Mouse (Mus musculus) gastrocnemius, postnatal 36 days (tissue): ENCODE measurements around the gene Ntn3. TPM values are rescaled to one million over a fixed set of nuclear protein-coding genes. Genes with fewer than 3 reads are reported as not detected.

Source experiments
- DNase-seq, 2 experiments: peaks; one replicate each; pipeline ENCODE4 v3.0.0; 2022
- intact Hi-C: fragments of 180-260 bp; cut with DNase I; formaldehyde crosslinking; loops from one replicate; pipeline ENCODE4 v1.15.1; 2025
- long read RNA-seq, 2 experiments: library from polyadenylated mRNA; stranded (forward); transcript quantifications; one replicate each; pipeline ENCODE4 v2.0.0; 2021
- total RNA-seq, 2 experiments: library from RNA; stranded (reverse); gene quantifications; 2 replicates each; pipeline ENCODE4 v1.2.3; 2021

The Ntn3 gene
- under 1 TPM; 0.33 to 0.35 TPM for total RNA-seq
- long read RNA-seq, experiment 1: 0 reads
- long read RNA-seq, experiment 2, full-length matches to known transcripts: 1 of 1 reads
- long read RNA-seq, experiment 2, partial matches to known transcripts: 0 of 1 reads
- long read RNA-seq, experiment 2, other reads (novel, unspliced or antisense): 0 of 1 reads

DNA sequence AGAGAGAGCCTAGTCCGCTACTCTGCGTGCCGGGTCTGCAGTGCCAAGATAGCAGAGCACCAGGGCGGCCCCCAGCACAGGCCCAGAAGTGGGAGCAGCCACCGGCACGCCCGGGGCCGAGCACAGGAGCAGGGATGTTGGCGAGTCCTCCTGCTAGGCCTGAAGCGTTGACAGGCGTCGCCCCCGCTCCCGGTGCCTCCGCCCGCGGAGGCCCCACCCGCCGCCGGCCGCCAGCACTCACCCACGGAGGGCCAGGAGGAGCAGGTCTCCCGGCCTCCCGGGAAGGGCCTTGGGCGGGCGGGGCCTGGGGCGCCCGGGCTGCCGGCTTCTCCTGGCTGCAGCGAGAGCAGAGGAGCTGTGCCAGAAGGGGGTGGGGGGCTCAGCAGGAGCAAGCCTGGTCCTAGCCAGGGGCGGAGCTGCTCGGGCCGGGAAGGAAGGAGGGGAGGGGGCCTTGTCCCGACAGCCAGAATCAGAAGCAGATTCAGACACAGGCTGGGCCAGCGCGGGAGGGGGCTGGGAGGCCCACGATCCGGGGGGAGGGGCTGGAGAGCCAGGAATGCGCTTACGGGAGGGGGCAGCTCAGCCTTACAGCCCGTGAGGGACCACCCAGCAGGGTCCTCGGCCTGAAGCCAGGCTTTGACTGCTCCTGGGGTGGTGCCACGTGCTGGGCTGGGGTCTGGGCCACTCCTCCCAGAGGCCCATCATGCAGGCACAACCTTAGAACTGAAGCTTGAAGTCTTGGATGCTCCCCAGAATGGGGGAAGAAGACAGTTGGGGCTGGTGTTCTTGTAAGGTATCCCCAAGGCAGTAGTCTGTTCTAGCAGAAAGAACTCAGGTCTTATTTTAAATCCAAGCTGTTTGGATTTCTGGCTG lies at the start of gene Ntn3:
Ntn3 (minus strand) TSS at position 489 of the 873 bp plus-strand sequence.
- intact Hi-C loops: no loop called here
- peak in 1 of 2 experiments; percentile 43 for DNase-seq

GRCm38 (mm10) chr17:24258981-24259380 lies 49.6 kb upstream of the Ntn3 start:
- intact Hi-C loops: no loop called here
- DNase-seq: no peak

GRCm38 (mm10) chr17:24252329-24252728 lies 43.0 kb upstream of the Ntn3 start:
- no peak for DNase-seq
- intact Hi-C loops: no loop called here

DNA sequence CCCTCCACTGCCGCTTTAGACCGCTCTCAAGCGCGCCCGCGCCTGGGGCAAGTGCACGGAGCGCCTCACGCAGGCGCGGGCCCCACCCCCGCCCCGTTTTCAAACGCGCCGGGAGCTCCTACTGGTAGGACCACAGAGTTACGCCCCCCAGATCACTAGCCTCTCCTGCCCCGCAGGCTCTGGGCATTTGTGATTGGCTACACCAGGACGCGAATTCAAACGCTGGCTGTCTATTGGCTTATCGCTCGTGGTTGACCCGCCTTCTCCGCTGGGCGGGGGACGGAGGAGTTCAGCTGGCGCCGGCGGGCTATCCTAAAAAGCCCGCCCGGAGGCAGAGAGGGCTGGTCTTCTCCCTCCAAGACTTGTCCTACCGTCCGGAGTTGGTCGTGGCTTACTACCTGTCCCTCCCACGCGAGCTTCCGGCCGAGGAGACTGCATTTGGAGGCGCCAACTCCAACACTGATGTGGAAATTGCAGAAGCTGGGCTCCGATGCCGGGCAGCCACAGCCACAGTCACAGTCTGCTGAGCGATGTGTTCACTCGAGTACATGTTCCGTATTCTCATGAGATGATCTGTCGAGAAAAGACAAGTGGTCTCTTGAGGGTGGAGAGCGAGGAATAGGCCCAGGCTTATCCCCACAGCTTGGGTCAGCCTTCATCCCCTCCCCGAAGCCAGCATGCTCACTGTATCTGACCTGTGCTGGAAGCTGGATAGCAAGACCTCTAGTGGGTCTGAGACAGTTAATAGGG lies 42.2 kb upstream of the Ntn3 start, which contains the start of gene Ccnf:
Ccnf (minus strand) TSS at position 165 of the 750 bp plus-strand sequence.
- peak; percentile 89 to 92 for DNase-seq

DNA sequence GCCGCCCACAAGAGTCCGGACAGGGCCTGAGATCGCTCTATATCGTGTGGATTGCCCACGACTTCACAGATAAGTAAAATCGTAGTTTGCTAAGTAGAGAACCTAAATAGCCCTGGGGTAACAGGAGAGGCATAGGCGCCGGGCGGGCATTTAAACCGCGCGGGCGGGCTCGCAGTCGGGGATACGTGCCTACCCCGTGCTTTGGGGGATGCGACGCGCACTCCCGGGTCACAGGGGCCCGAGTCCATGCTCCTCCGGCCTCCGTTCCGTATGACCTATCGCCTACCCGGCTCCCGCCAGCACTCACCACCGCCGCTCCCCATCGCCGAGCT lies 41.6 kb upstream of the Ntn3 start:
- DNase-seq: no peak
- intact Hi-C loops: no loop called here

More for the DNA sequence above, 42.2 kb upstream of the Ntn3 start, which contains the start of gene Ccnf:
- intact Hi-C loops: no loop called here

GRCm38 (mm10) chr17:24248641-24249040 lies 39.3 kb upstream of the Ntn3 start:
- intact Hi-C loops: no loop called here
- DNase-seq: no peak

DNA sequence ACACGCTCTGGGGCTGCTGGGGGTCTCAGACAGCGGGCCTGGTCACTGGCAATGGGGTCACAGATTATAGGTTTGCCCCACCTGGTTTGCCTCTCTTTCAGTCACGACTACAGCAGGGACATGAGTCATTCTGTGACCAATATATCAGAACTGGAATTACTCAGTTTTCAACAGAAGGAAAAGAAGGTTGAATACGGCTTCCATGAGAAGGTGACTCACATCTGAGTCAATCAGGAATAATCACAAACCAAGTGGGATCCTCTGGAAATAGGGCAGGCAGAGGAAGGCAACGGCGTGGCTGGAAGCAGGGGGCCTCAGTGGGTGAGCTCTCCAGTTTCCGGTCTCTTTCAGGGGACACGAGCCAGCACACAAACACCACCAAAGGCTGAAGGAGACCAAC lies 34.7 kb upstream of the Ntn3 start:
- intact Hi-C loops: loop anchor here (5.0 kb wide), 1 partner anchor 72 kb away; no protein-coding TSS in a partner anchor
- no peak for DNase-seq

GRCm38 (mm10) chr17:24243311-24243969 lies 34.1 kb upstream of the Ntn3 start:
- intact Hi-C loops: loop anchor here (5.0 kb wide), 1 partner anchor 71 kb away; no protein-coding TSS in a partner anchor
- DNase-seq: no peak

DNA sequence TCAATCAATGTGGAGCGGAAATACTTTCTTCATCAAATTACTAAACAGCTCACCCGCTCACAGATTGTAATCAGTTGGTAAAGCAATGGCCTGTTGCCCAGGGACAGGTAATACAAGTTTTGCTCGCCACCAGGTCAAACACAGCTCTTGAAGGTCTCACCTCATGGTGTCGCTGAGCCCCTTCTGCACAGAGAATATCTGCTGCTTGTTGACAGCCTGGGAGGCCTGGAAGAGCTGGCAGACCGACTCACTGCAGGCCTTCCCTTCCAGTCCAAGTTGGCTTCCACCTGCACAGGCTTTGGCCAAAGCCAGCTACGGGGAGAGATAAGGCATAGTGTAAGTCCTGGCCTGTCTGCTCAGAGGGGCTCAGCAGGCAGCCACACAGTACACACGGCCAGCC lies 27.6 kb upstream of the Ntn3 start:
- intact Hi-C loops: no loop called here
- no peak for DNase-seq

- intact Hi-C loops: no loop called here
- DNase-seq: no peak
Observed at GRCm38 (mm10) chr17:24236479-24236878, 27.1 kb upstream of the Ntn3 start.

DNA sequence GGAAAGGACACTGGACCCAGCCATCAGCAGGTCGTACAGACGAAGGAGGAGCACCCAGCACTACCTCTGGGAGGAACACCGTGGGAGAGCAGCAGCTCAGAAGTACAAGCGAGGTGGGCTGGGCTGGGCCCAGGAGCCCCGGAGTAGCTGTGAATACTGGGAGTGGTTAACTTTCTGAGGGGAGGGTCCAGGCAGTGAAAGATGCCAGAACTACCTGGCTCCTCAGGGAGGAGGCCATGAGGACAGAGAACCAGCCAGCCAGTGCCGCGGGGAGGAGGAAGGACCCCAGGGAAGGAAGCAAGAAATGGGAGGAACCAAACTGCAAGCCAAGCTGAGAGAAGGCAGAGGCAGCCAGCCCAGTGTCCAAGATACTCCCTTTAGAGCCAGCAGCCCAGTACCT lies 18.6 kb upstream of the Ntn3 start:
- no peak for DNase-seq
- intact Hi-C loops: no loop called here

- intact Hi-C loops: no loop called here
Observed at GRCm38 (mm10) chr17:24226721-24227120, 17.4 kb upstream of the Ntn3 start.

DNA sequence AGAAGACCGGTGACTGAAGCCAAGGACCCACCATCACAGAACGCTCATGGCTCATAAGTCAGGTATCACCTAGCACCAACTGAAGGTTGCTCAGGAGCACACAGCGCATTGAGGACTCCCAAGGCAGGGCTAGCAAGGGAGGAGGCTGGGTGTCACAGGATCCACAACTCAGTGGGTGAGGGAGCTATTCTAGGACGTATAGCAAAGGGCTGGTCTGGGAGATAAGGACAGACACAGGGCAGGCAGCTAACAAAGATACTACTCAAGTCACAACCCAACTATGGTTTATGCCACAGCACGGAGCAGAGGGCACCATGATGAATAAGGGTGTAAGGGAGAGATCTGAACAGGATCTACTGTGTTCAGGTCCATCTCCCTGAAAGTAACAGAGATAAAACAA lies 16.5 kb upstream of the Ntn3 start:
- intact Hi-C loops: no loop called here
- no peak for DNase-seq

More at GRCm38 (mm10) chr17:24226721-24227120, 17.4 kb upstream of the Ntn3 start:
- DNase-seq: no peak

DNA sequence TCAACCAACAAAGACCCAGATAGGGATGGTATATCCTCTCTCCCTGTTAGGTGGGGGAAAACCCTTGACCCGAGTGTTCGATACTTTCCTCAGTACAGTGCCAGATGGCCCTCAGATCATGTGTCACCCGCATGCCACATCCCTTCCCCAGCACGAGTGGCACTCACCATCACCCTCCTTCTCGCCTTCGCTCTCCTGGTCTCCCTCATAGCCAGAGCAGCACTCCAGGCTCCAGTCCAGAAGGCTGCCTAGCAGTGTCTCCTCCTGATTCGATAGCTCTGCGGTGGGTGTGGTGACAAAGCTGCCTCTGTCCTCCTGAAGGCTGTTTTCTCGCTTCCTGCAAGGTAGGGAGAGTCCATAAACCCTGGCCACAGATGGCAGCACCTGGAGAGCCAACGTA lies 15.4 kb upstream of the Ntn3 start:
- intact Hi-C loops: no loop called here
- no peak for DNase-seq

DNA sequence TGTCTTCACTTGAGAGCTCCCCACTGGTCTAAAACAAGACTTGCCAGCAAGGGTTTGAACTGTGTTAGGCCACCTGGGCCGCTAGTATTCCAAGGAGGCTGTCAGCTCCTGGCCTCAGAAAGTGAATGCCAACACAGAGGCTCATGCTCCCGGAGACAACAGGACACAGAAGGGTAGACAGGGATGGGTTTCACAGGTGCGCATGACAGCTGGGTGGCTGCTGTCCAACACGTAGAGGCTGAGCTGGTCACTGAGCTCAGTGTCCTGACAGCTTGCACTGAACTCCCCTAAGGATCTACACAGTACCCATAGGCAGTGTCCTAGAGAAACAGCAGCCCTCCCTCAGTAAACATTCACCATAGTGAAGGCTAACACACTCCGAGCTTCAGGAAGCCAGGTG lies 14.2 kb upstream of the Ntn3 start:
- intact Hi-C loops: no loop called here
- DNase-seq: no peak

DNA sequence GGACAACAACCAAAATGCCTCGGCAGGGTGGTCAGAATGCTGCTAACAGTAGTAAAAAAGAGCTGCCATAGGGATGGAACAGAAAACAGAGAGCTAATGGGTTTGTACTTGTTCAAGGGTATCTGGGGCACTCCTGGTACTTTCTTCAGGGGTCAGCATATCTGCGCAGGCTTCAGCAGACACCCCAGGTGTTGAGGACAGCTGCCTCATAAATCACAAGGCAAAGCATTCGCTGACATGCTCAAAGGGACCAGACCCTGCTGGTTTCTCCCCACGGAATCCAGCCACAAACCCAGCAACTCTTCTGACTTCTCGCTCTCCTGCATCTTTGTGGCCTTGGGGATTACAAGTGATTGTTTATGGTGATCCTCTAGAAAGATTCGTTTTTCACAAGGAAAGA lies 13.3 kb upstream of the Ntn3 start:
- intact Hi-C loops: no loop called here
- no peak for DNase-seq

DNA sequence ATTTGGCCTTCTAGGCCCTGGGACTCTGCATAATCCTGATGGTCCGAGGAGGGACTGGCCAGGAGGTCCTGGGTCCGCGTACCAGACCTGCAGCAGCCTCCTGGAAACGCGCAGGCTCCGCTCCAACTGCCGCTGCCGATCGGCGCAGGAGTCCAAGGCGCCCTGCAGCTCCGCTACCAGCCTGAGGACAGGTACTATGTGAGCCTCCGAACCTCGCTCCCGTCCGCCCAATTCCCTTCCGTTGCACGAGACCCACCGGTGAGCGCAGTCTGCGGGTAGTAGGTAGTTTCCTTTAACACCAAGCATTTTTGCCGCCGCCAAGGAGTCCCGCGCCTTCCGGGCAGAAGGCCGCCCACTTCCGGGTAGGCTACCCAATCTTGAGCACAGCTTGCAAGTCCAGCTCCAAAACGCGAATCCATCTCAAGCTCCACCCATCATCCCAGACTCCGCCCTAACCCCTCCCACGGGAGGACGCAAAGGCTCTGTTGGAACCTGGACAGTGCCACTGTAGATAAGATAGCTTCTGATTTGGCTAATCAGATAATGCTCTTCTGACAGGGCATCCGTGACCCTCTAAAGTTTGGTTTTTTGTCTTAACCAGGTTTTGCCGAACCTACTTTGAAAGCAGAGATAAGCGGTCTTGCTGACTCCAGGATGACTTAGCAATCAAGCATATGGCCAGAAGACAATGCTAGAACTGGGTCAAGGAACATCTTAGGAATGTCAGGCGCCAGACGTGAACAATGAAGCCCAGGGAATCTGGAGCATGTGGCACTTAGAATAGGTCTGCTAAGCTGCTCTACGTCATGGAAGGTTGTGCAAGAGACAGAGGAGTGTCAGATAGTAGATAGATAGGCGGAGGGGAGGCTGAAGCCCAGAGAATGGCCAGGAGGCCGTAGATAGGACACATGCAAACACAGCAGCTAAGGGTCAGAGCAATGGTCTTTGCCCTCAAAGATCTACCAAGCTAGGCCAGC lies 11.4 kb upstream of the Ntn3 start, which contains the start of gene Tedc2:
Tedc2 (minus strand) TSS at position 417 of the 977 bp plus-strand sequence.
- DNase-seq: peak; percentile 91 to 93
- intact Hi-C loops: no loop called here

DNA sequence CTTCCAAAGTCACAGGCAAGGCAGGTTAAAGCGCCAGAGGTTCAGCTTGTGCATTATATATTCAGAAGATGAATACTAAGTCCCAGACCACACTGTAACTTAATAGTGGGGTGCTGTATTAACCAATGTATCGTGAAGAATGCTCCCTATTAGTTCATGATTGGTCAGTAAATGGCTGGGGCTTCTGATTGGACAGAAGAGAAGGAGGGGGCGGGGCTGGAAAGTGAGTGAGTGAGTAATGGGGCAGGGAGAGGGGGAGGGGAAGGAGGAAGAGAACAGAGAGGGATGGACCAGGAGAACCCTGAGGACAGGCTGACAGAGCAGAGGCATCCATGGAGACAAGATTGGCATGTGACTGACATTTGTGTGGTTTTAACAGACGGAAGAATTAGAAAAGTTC lies 7.5 kb upstream of the Ntn3 start:
- DNase-seq: no peak
- intact Hi-C loops: no loop called here

- no peak for DNase-seq
- intact Hi-C loops: no loop called here
Observed at GRCm38 (mm10) chr17:24213186-24213585, 3.9 kb upstream of the Ntn3 start.
